Mouse (Mus musculus) kidney, embryonic 14.5 days (tissue): ENCODE results near the gene Atmin. TPM values are rescaled to one million over a fixed set of nuclear protein-coding genes. Genes with fewer than 3 reads are reported as not detected.
A peak's percentile ranks its signal among the peaks of the same experiment; 100 is the strongest.

Experiments
- ATAC-seq: fragments of 200-750 bp; cut with Nextera tagmentation; 2 replicates; pipeline ENCODE4 v1.8.0; 2017; ENCODE audit warnings: moderate number of reproducible peaks, mild to moderate bottlenecking, moderate TSS enrichment, moderate library complexity; ENCODE audit not compliant: low FRiP score, low TSS enrichment
- H3K27ac ChIP-seq: fragments of 300-500 bp; sonication (generic); 2 replicates; pipeline ENCODE4 v1.5.1; 2014; ENCODE audit warnings: low read depth, mild to moderate bottlenecking, low read length, moderate library complexity, mixed read lengths
- H3K27me3 ChIP-seq: fragments of 300-500 bp; sonication (generic); 2 replicates; pipeline ENCODE4 v1.6.1; 2014; ENCODE audit warnings: mild to moderate bottlenecking, low read length; ENCODE audit not compliant: control insufficient read depth, insufficient read depth
- H3K36me3 ChIP-seq: fragments of 300-500 bp; sonication (generic); 2 replicates; pipeline ENCODE4 v1.6.1; 2014; ENCODE audit warnings: low read length, mixed read lengths; ENCODE audit not compliant: control insufficient read depth, insufficient read depth
- H3K4me1 ChIP-seq: fragments of 300-500 bp; sonication (generic); 2 replicates; pipeline ENCODE4 v1.6.1; 2014; ENCODE audit warnings: low read length, mixed read lengths; ENCODE audit not compliant: control insufficient read depth, insufficient read depth
- H3K4me2 ChIP-seq: fragments of 300-500 bp; sonication (generic); replicated peaks from 2 replicates; pipeline ENCODE4 v1.6.1; 2014; ENCODE audit warnings: low read depth, mild to moderate bottlenecking, low read length
- H3K4me3 ChIP-seq: fragments of 300-500 bp; sonication (generic); 2 replicates; pipeline ENCODE4 v1.5.1; 2014; ENCODE audit warnings: mild to moderate bottlenecking, low read length
- H3K9ac ChIP-seq: fragments of 300-500 bp; sonication (generic); 2 replicates; pipeline ENCODE4 v1.6.1; 2014; ENCODE audit warnings: low read depth, mild to moderate bottlenecking, low read length, moderate library complexity
- H3K9me3 ChIP-seq: fragments of 300-500 bp; sonication (generic); 2 replicates; pipeline ENCODE4 v1.6.1; 2016; ENCODE audit warnings: low read length; ENCODE audit not compliant: control insufficient read depth
- WGBS: fragments of 180-500 bp; shearing (Covaris S2); extraction: QIAGEN DNeasy Blood & Tissue Kit; methylation state at CpG from one replicate; pipeline ENCODE4 v1.1.7; 2014; 5-methylcytosine and 5-hydroxymethylcytosine counted together
- polyA plus RNA-seq: library from polyadenylated mRNA; unstranded; fragments of >200 nt; fragmentation: Nextera tagmentation; extraction: Ambion mirVana; gene quantifications from 2 replicates; pipeline ENCODE4 v1.2.1, GENCODE M21; 2014

Atmin gene
- polyA plus RNA-seq = 8.9 and 13.8 TPM in 2 replicates

GRCm38 (mm10) chr8:116943161-116943554 is at the start of gene Atmin:
Gene Atmin (plus strand): TSS chr8:116943393.
- under 1% methylated on average over 40 of the region's 46 CpGs for WGBS
- Histone ChIP-seq H3K9ac (peak within 1 kb of the TSS; percentile 86), H3K4me3 (peak within 1 kb of the TSS; percentile 97), H3K9me3 (no peaks in the 10 kb centered on the region), H3K27ac (0 out of 2 replicates have a peak within 1 kb of the TSS, but pooled peaks have one; percentile 37), H3K4me2 (peak within 1 kb of the TSS; percentile 97), H3K27me3 (no peaks in the 10 kb centered on the region), H3K4me1 (no peaks in the 10 kb centered on the region), H3K36me3 (peaks cover 12% of the 10 kb centered on the region; the same call in 1 of the 2 replicates)
- peak; percentile 91 for ATAC-seq

GRCm38 (mm10) chr8:116893938-116894337 is 49.3 kb upstream of the Atmin start:
- H3K4me2 ChIP-seq = no peak overlapping the region
- no peak overlapping the region for H3K27ac ChIP-seq
- H3K4me1 ChIP-seq = no peaks in the 10 kb centered on the region
- H3K27me3 ChIP-seq = no peaks in the 10 kb centered on the region
- no peak overlapping the region for H3K4me3 ChIP-seq
- no peak for ATAC-seq
- peaks cover 10% of the 10 kb centered on the region for H3K9me3 ChIP-seq
- no peak overlapping the region for H3K9ac ChIP-seq
- 84% methylated on average over 11 of the region's 11 CpGs for WGBS
- peaks cover 17% of the 10 kb centered on the region for H3K36me3 ChIP-seq

- Histone ChIP-seq H3K27me3 (no peaks in the 10 kb centered on the region), H3K4me3 (no peak overlapping the region), H3K4me1 (no peaks in the 10 kb centered on the region), H3K9me3 (peaks cover 10% of the 10 kb centered on the region), H3K36me3 (peaks cover 10% of the 10 kb centered on the region), H3K4me2 (no peak overlapping the region), H3K27ac (no peak overlapping the region), H3K9ac (no peak overlapping the region)
- no peak for ATAC-seq
- WGBS = 83% methylated on average over 6 of the region's 6 CpGs
These were observed 47.7 kb upstream of the Atmin start for GRCm38 (mm10) chr8:116895521-116895920.

- H3K9ac ChIP-seq = no peak overlapping the region
- H3K4me2 ChIP-seq = no peak overlapping the region
- ATAC-seq = no peak
- no peak overlapping the region for H3K4me3 ChIP-seq
- no peaks in the 10 kb centered on the region for H3K4me1 ChIP-seq
- H3K27ac ChIP-seq = no peak overlapping the region
- WGBS = 91% methylated on average over 4 of the region's 4 CpGs
- H3K36me3 ChIP-seq = peaks cover 5% of the 10 kb centered on the region
- H3K27me3 ChIP-seq = no peaks in the 10 kb centered on the region
- no peaks in the 10 kb centered on the region for H3K9me3 ChIP-seq
These were observed 38.5 kb upstream of the Atmin start for GRCm38 (mm10) chr8:116904736-116905135.

GRCm38 (mm10) chr8:116905252-116905651 is 37.9 kb upstream of the Atmin start:
- Histone ChIP-seq H3K4me2 (no peak overlapping the region), H3K9me3 (no peaks in the 10 kb centered on the region), H3K9ac (no peak overlapping the region), H3K27ac (no peak overlapping the region), H3K4me1 (no peaks in the 10 kb centered on the region), H3K4me3 (no peak overlapping the region), H3K27me3 (no peaks in the 10 kb centered on the region), H3K36me3 (peaks cover 9% of the 10 kb centered on the region)
- ATAC-seq = no peak
- WGBS = 87% methylated on average over 4 of the region's 4 CpGs

GRCm38 (mm10) chr8:116905836-116906235 is 37.4 kb upstream of the Atmin start:
- H3K9ac ChIP-seq = no peak overlapping the region
- no peaks in the 10 kb centered on the region for H3K9me3 ChIP-seq
- 93% methylated on average over 4 of the region's 4 CpGs for WGBS
- H3K27me3 ChIP-seq = no peaks in the 10 kb centered on the region
- H3K4me3 ChIP-seq = no peak overlapping the region
- peaks cover 9% of the 10 kb centered on the region for H3K36me3 ChIP-seq
- no peaks in the 10 kb centered on the region for H3K4me1 ChIP-seq
- H3K4me2 ChIP-seq = no peak overlapping the region
- H3K27ac ChIP-seq = no peak overlapping the region
- no peak for ATAC-seq

- WGBS = under 1% methylated on average over 22 of the region's 22 CpGs
- ATAC-seq = peak; percentile 69
These were observed 22.2 kb upstream of the Atmin start for GRCm38 (mm10) chr8:116921005-116921336.

GRCm38 (mm10) chr8:116921337-116922059 is 21.7 kb upstream of the Atmin start, which contains the start of the genes Cmc2 and Cenpn:
Gene Cmc2 (minus strand): TSS chr8:116921455.
Gene Cenpn (plus strand): TSS chr8:116921730.
- ATAC-seq = peak; percentile 97
- H3K4me2 ChIP-seq = peak within 1 kb of the TSS; percentile 46
- H3K36me3 ChIP-seq = peaks cover 21% of the 10 kb centered on the region
- under 1% methylated on average over 57 of the region's 57 CpGs for WGBS
- peak within 1 kb of the TSS; percentile 85 for H3K27ac ChIP-seq
- peaks cover 11% of the 10 kb centered on the region for H3K4me1 ChIP-seq
- no peaks in the 10 kb centered on the region for H3K27me3 ChIP-seq
- H3K4me3 ChIP-seq = peak within 1 kb of the TSS; percentile 90
- no peaks in the 10 kb centered on the region for H3K9me3 ChIP-seq
- H3K9ac ChIP-seq = peak within 1 kb of the TSS; percentile 78

More at GRCm38 (mm10) chr8:116921005-116921336, 22.2 kb upstream of the Atmin start:
- no peaks in the 10 kb centered on the region for H3K9me3 ChIP-seq
- H3K27me3 ChIP-seq = no peaks in the 10 kb centered on the region
- H3K4me1 ChIP-seq = peaks cover 11% of the 10 kb centered on the region
- H3K4me3 ChIP-seq = peak overlapping the region; percentile 90
- H3K9ac ChIP-seq = peak overlapping the region; percentile 78
- H3K27ac ChIP-seq = peak overlapping the region; percentile 85
- peaks cover 22% of the 10 kb centered on the region for H3K36me3 ChIP-seq
- H3K4me2 ChIP-seq = peak overlapping the region; percentile 46

GRCm38 (mm10) chr8:116922060-116922757 is 21.0 kb upstream of the Atmin start:
- H3K4me3 ChIP-seq = peak overlapping the region; percentile 90
- peak overlapping the region; percentile 46 for H3K4me2 ChIP-seq
- no peaks in the 10 kb centered on the region for H3K9me3 ChIP-seq
- 26% methylated on average over 17 of the region's 17 CpGs for WGBS
- H3K27me3 ChIP-seq = no peaks in the 10 kb centered on the region
- H3K9ac ChIP-seq = peak overlapping the region; percentile 78
- H3K27ac ChIP-seq = peak overlapping the region; percentile 85; the same call in 1 of the 2 replicates
- ATAC-seq = no peak
- H3K4me1 ChIP-seq = peaks cover 11% of the 10 kb centered on the region
- H3K36me3 ChIP-seq = peaks cover 24% of the 10 kb centered on the region
